Mouse (Mus musculus): ENCODE measurements around the gene Ehbp1. TPM values are rescaled to one million over a fixed set of nuclear protein-coding genes. Genes with fewer than 3 reads are reported as not detected.

Gene Ehbp1
- polyA plus RNA-seq, 1 experiment, result 2.5 TPM

- DNase-seq, result no peak
- Histone ChIP-seq H3K36me3 (ENCODE audit: control insufficient read depth, insufficient read depth, low read length) (no peaks in the 10 kb centered on the region), H3K4me3 (ENCODE audit: insufficient read depth, low read depth, low read length) (no peak overlapping the region), H3K4me1 (ENCODE audit: control insufficient read depth, insufficient read depth, low read length) (no peaks in the 10 kb centered on the region), H3K27ac (ENCODE audit: insufficient read depth, low read depth, low read length) (no peak overlapping the region), H3K27me3 (replicated peaks; ENCODE audit: control insufficient read depth, insufficient read depth, low read length) (no peaks in the 10 kb centered on the region)
- TF ChIP-seq CTCF (conservative IDR thresholded peaks at IDR 0.05; ENCODE audit: insufficient read depth, insufficient read length, low read depth, low read length), result no peak
- TF ChIP-seq POLR2A (IDR thresholded peaks at IDR 0.05; ENCODE audit: low read depth, low read length), result no peak
- 79% methylated on average over 2 of the region's 2 CpGs for WGBS
These were observed 27.7 kb upstream of the Ehbp1 start for GRCm38 (mm10) chr11:22369841-22370240.

DNA sequence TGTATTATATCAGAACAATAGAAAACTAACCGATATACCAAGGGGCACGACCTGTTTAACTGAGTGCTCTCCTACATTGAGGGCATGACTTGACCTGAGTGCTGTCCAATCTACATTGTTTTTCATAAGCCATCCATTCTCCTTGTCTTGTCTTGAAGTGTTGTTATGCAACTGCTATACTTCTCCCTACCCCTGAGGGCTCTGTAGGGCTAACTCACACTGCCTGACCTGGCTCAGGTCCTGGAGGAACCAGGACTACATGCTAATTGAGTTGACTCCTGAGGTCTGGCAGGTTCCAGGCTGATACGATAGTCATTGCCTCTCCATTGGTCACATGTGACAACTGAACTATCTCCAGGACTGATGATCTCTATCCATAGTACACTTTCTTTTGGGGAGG lies 26.5 kb upstream of the Ehbp1 start:
- no peaks in the 10 kb centered on the region for H3K36me3 ChIP-seq (ENCODE audit: control insufficient read depth, insufficient read depth, low read length)
- 85% methylated on average over 3 of the region's 3 CpGs for WGBS
- no peak for DNase-seq
- H3K27me3 ChIP-seq (replicated peaks; ENCODE audit: control insufficient read depth, insufficient read depth, low read length), result no peaks in the 10 kb centered on the region
- H3K4me1 ChIP-seq (ENCODE audit: control insufficient read depth, insufficient read depth, low read length), result no peaks in the 10 kb centered on the region
- TF ChIP-seq POLR2A (IDR thresholded peaks at IDR 0.05; ENCODE audit: low read depth, low read length), result no peak
- TF ChIP-seq CTCF (conservative IDR thresholded peaks at IDR 0.05; ENCODE audit: insufficient read depth, insufficient read length, low read depth, low read length), result no peak
- no peak overlapping the region for H3K4me3 ChIP-seq (ENCODE audit: insufficient read depth, low read depth, low read length)
- H3K27ac ChIP-seq (ENCODE audit: insufficient read depth, low read depth, low read length), result no peak overlapping the region

- DNase-seq, result no peak
- Histone ChIP-seq H3K36me3 (ENCODE audit: control insufficient read depth, insufficient read depth, low read length) (no peaks in the 10 kb centered on the region), H3K4me1 (ENCODE audit: control insufficient read depth, insufficient read depth, low read length) (no peaks in the 10 kb centered on the region), H3K27me3 (replicated peaks; ENCODE audit: control insufficient read depth, insufficient read depth, low read length) (no peaks in the 10 kb centered on the region), H3K4me3 (ENCODE audit: insufficient read depth, low read depth, low read length) (no peak overlapping the region), H3K27ac (ENCODE audit: insufficient read depth, low read depth, low read length) (no peak overlapping the region)
- TF ChIP-seq POLR2A (IDR thresholded peaks at IDR 0.05; ENCODE audit: low read depth, low read length), result no peak
- no peak for TF ChIP-seq CTCF (conservative IDR thresholded peaks at IDR 0.05; ENCODE audit: insufficient read depth, insufficient read length, low read depth, low read length)
- WGBS, result 84% methylated on average over 2 of the region's 2 CpGs
These were observed 24.4 kb upstream of the Ehbp1 start for GRCm38 (mm10) chr11:22366486-22366885.

DNA sequence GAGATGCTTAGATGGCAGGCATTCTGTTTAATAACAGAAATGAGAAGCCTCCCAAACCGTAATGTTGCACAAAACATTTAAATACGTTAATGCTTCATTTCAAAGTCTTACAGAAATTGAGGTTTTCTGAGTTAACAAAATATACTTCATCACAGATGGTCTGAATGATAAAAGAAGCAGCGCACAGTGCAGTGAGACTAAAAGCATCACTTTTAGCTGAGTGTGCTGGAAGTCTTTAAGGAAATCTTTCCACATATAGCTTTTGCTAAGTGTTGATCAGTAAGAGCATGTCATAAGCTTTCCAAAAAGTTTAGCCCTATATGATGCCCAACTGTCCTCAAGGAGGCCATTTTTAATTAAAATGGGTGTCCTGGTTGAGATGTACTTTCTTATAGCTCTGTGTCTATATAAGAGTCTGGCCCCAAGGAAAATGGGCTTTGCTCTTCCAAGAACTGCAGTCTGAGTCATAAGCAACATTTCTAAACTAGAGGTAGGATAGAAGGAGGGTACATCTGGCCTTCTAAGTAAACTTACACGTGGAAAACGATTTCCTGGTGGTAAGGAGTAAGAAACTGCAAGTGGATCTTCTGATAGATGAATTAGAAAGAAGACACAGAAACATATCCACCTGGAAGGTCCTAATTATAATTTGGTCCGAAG lies 12.0 kb upstream of the Ehbp1 start:
- TF ChIP-seq CTCF (conservative IDR thresholded peaks at IDR 0.05; ENCODE audit: insufficient read depth, insufficient read length, low read depth, low read length) (no peak), POLR2A (IDR thresholded peaks at IDR 0.05; ENCODE audit: low read depth, low read length) (no peak)
- WGBS, result 87% methylated on average over 6 of the region's 6 CpGs
- no peaks in the 10 kb centered on the region for H3K4me1 ChIP-seq (ENCODE audit: control insufficient read depth, insufficient read depth, low read length)

GRCm38 (mm10) chr11:22349945-22350344 lies 7.9 kb upstream of the Ehbp1 start:
- DNase-seq, result no peak
- no peaks in the 10 kb centered on the region for H3K27me3 ChIP-seq (replicated peaks; ENCODE audit: control insufficient read depth, insufficient read depth, low read length)
- TF ChIP-seq POLR2A (IDR thresholded peaks at IDR 0.05; ENCODE audit: low read depth, low read length), result no peak
- TF ChIP-seq CTCF (conservative IDR thresholded peaks at IDR 0.05; ENCODE audit: insufficient read depth, insufficient read length, low read depth, low read length), result no peak
- H3K4me1 ChIP-seq (ENCODE audit: control insufficient read depth, insufficient read depth, low read length), result no peaks in the 10 kb centered on the region
- H3K27ac ChIP-seq (ENCODE audit: insufficient read depth, low read depth, low read length), result no peak overlapping the region
- WGBS, result 69% methylated on average over 2 of the region's 2 CpGs
- H3K36me3 ChIP-seq (ENCODE audit: control insufficient read depth, insufficient read depth, low read length), result no peaks in the 10 kb centered on the region
- H3K4me3 ChIP-seq (ENCODE audit: insufficient read depth, low read depth, low read length), result no peak overlapping the region

More for the DNA sequence above, 12.0 kb upstream of the Ehbp1 start:
- DNase-seq, result no peak
- Histone ChIP-seq H3K36me3 (ENCODE audit: control insufficient read depth, insufficient read depth, low read length) (no peaks in the 10 kb centered on the region), H3K4me3 (ENCODE audit: insufficient read depth, low read depth, low read length) (no peak overlapping the region), H3K27me3 (replicated peaks; ENCODE audit: control insufficient read depth, insufficient read depth, low read length) (no peaks in the 10 kb centered on the region), H3K27ac (ENCODE audit: insufficient read depth, low read depth, low read length) (no peak overlapping the region)

GRCm38 (mm10) chr11:22348536-22348910 lies 6.4 kb upstream of the Ehbp1 start:
- Histone ChIP-seq H3K36me3 (ENCODE audit: control insufficient read depth, insufficient read depth, low read length) (no peaks in the 10 kb centered on the region), H3K4me1 (ENCODE audit: control insufficient read depth, insufficient read depth, low read length) (no peaks in the 10 kb centered on the region), H3K27me3 (replicated peaks; ENCODE audit: control insufficient read depth, insufficient read depth, low read length) (no peaks in the 10 kb centered on the region), H3K4me3 (ENCODE audit: insufficient read depth, low read depth, low read length) (no peak overlapping the region), H3K27ac (ENCODE audit: insufficient read depth, low read depth, low read length) (no peak overlapping the region)
- 85% methylated on average over 1 of the region's 1 CpGs for WGBS
- TF ChIP-seq CTCF (conservative IDR thresholded peaks at IDR 0.05; ENCODE audit: insufficient read depth, insufficient read length, low read depth, low read length) (no peak), POLR2A (IDR thresholded peaks at IDR 0.05; ENCODE audit: low read depth, low read length) (no peak)
- DNase-seq, result no peak

GRCm38 (mm10) chr11:22347651-22348535 lies 5.8 kb upstream of the Ehbp1 start:
- no peak for DNase-seq
- Histone ChIP-seq H3K4me1 (ENCODE audit: control insufficient read depth, insufficient read depth, low read length) (no peaks in the 10 kb centered on the region), H3K27ac (ENCODE audit: insufficient read depth, low read depth, low read length) (no peak overlapping the region), H3K36me3 (ENCODE audit: control insufficient read depth, insufficient read depth, low read length) (no peaks in the 10 kb centered on the region), H3K4me3 (ENCODE audit: insufficient read depth, low read depth, low read length) (no peak overlapping the region), H3K27me3 (replicated peaks; ENCODE audit: control insufficient read depth, insufficient read depth, low read length) (no peaks in the 10 kb centered on the region)
- TF ChIP-seq POLR2A (IDR thresholded peaks at IDR 0.05; ENCODE audit: low read depth, low read length) (no peak), CTCF (conservative IDR thresholded peaks at IDR 0.05; ENCODE audit: insufficient read depth, insufficient read length, low read depth, low read length) (no peak)
- WGBS, result 62% methylated on average over 13 of the region's 13 CpGs

All from kidney, adult 2 months (tissue).